Mouse (Mus musculus) CD4-positive, CD25-positive, alpha-beta regulatory T cell, adult 2 months (primary cell): Measurements from ENCODE around the gene Btbd18.
A peak's percentile ranks its signal among the peaks of the same experiment; 100 is the strongest.
"Not testable (repeated sequence)": the region's sequence is repeated elsewhere in the genome, so short reads cannot be mapped to it uniquely, and the experiment has no call there.

Experiments
- DNase-seq: peaks from one replicate; pipeline ENCODE4 v3.0.0-alpha.2; 2012; ENCODE audit warnings: low read depth, low spot score

Btbd18 gene

GRCm38 (mm10) chr2:84647051-84647568 lies 11.8 kb upstream of the Btbd18 start:
- DNase-seq: no peak

GRCm38 (mm10) chr2:84648369-84648768 lies 10.5 kb upstream of the Btbd18 start:
- DNase-seq: no peak

GRCm38 (mm10) chr2:84649674-84650073 lies 9.2 kb upstream of the Btbd18 start:
- no peak for DNase-seq

GRCm38 (mm10) chr2:84650464-84651195 lies 8.2 kb upstream of the Btbd18 start, which contains the start of gene Ctnnd1:
Ctnnd1 (minus strand) TSS chr2:84650765.
- peak; percentile 22 for DNase-seq

GRCm38 (mm10) chr2:84653354-84653753 lies 5.5 kb upstream of the Btbd18 start:
- no peak for DNase-seq

DNA sequence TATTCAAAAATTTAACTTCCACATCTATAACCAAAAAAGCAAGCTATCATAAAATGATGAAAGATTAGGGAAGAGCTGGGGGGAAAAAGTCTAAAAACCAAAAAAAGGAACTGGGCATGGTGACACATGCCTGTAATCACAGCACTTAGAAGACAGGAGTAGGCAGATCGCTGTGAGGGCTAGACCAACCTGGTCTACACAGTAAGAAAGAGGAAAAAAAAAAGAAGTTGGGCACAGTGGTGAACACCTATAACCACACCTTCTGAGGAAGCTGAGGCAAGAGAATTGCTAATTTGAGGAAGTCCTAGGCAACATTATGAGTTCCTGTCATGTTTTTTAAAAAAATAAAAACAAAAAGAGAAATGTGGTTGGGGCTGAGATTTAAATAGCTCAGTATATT lies 3.0 kb upstream of the Btbd18 start:
- no peak for DNase-seq

DNA sequence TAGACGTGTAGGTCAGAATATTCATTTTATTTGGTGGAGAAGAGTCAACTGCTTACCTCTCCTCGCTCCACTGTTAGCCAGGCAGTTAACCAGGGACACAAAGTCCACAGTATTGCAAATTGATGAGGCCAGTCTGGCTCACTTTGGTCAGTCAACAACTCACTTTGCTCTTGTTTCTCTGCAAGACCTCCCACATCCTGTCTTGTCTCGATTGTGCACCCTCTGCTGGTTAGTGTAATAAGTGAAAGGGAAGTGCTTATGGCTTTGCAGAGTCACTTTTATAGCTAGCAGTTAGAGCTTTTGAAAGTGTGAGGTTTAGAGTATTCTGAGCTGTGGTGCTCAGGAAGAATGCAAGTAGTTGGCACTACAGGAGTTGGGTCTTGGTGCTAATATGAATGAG lies 1.4 kb downstream of the Btbd18 start:
- peak; percentile 81 for DNase-seq

DNA sequence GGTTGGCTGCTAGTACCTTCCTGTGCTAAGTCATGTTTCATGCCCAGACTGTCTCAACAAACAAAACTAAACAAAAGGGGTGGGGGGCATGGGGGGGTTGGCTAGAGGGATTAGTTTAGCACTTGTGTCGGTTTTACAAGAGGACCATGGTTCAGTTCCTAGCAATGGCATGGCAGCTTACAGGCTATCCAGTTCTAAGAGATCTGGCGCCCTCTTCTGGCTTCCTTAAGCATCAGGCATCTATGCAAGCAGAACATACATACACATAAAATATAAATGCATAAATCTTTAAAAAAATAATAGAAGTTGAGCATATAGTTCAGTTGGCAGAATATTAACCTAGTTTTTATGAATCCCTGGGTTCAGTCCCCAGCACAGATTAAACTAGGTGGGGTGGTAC lies 4.0 kb downstream of the Btbd18 start:
- peak; percentile 76 for DNase-seq

- DNase-seq: no peak
Measured at GRCm38 (mm10) chr2:84666081-84666480, 7.2 kb downstream of the Btbd18 start.

- peak; percentile 51 for DNase-seq
Measured at GRCm38 (mm10) chr2:84669828-84670568, 11.1 kb downstream of the Btbd18 start.

GRCm38 (mm10) chr2:84670569-84670933 lies 11.7 kb downstream of the Btbd18 start, which contains the start of gene Selenoh:
Selenoh (minus strand) TSS chr2:84670770.
- peak; percentile 92 for DNase-seq

DNA sequence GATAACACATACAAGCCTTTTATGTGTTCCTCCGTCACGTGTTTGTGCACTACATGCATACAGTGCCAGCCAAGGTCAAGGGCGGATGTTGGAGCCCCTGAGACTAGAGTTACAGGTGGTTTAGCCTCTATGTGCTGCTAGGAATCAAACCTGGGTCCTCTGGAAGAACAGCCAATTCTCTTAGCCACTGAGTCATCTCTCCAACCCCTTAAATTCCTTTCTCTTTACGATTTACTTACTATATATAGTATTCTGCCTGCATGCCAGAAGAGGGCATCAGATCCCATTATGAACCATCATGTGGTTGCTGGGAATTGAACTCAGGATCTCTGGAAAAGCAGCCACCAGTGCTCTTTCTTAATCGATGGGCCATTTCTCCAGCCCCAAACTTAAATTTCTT lies 12.7 kb downstream of the Btbd18 start:
- not testable (repeated sequence) for DNase-seq

DNA sequence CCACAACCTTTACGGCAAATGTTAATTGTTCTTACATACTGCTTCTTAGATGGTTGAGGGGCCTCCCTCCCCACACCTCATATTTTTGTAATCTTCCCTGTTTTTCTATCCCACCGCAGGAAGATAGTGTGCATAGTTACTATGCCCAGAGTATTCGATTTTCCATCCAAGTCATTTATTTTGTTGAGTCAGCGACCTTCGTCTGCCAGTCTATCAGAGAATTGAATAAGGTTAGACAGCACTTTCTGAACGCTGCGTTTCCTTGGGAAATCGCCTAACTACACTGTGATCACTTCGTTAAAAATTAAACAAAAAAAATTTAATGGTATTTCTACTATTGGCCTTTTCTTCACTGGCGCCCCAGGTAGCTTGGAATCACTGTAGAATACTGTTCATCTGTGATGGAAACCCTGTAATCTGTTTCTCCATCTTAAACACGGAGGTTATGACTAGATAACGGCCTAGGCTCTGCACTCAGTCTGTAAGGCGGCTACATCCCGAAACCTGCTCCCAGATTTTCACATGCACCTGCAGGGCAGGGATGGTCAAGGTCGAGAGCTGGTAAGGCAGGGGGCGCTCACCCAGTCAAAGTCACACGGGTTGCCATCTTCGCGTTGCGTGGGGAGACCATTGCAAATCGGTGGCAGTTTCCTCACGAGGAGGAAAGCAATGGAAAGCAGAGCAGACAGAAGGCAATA lies 18.5 kb downstream of the Btbd18 start:
- DNase-seq: no peak

DNA sequence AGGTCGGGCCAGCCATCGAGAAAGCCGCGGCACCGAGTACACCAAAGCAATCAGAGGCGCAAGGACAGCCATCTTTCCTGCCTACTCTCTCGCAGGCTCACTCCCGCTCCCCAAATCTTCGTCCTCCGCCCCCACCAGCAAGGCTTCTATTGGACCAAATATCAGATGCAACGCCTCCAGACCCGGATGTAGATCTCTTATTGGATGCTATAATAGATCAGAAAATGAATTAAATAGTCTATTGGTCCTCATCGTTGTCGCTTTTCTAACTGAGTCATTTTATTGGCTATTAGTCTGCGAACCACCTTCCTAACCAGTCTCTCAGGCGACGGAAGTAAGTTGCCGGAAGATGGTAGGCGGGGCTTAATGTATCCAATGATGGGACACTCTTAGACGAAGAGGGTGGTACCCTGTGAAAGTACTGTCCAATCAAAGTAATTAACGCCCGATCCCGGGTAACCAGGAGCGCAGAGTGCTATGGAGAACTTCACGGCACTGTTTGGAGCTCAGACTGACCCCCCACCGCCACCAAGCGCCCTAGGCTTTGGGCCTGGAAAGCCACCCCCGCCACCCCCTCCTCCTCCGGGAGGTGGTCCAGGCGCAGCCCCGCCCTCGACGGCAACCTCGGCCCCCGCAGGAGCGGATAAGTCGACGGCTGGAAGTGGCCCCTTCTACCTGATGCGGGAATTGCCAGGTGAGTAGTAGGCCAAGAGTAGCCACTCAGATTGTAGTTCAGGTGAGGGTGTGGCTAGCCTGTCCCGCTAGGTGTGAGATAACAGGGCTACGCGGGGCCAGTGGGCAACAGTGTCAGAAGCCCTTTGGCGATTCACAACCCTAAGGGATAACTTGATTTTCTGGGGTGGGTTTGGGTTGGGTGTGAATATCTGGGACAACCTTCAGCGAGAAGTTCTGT lies 19.3 kb downstream of the Btbd18 start, which contains the start of the genes Gm28635 and Med19:
Gm28635 (minus strand) TSS at position 74 of the 913 bp plus-strand sequence.
Med19 (plus strand) TSS at position 435 of the 913 bp plus-strand sequence.
- DNase-seq: peak; percentile 98

DNA sequence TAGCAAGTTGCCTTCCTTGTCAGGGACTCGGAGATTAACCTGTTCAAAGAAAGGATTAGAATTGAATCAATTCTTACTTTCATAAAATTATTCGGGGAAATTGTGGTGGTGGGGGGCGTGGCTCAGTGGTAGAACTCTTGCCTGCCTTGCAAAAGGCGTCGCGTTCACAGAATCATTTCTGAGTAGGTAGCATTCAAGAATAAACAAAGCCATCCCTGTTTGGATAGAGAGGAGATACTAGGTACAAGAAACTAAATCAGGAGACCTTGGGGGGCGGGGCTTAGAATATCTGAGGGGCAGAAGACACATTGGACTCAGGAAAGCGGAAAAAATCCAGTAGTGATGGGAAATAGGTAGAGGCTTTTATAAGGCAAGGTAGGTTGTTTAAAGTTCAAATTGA lies 20.1 kb downstream of the Btbd18 start, which contains the start of gene Tmx2:
Tmx2 (minus strand) TSS at position 125 of the 400 bp plus-strand sequence.
- DNase-seq: peak; percentile 24

DNA sequence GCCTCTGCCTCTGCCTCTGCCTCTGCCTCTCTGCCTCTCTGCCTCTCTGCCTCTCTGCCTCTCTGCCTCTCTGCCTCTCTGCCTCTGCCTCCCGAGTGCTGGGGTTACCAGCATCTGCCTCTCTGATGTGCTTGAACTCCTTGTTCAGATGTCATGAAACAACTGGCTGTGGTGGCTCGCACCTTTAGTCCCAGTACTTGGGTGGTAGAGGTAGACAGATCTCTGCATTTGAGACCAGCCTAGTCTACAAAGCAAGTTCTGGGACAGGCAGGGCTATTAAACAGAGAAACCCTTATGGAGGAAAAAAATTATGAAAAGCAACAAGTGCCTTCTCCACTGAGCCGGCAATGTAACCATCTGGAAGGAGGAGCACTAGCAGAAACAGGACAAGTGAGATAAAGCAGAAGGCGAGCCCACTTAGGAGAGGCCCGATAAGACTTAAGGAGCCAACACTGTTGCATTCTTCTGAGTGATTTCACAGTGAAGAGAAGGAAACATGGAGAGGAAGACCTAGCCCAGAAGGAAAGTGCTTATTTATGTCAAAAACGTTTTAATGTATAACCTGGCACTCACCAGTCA lies 23.8 kb downstream of the Btbd18 start:
- DNase-seq: no peak

- no peak for DNase-seq
Measured at GRCm38 (mm10) chr2:84688080-84688844, 29.4 kb downstream of the Btbd18 start.

- no peak for DNase-seq
Measured at GRCm38 (mm10) chr2:84690050-84690449, 31.2 kb downstream of the Btbd18 start.

DNA sequence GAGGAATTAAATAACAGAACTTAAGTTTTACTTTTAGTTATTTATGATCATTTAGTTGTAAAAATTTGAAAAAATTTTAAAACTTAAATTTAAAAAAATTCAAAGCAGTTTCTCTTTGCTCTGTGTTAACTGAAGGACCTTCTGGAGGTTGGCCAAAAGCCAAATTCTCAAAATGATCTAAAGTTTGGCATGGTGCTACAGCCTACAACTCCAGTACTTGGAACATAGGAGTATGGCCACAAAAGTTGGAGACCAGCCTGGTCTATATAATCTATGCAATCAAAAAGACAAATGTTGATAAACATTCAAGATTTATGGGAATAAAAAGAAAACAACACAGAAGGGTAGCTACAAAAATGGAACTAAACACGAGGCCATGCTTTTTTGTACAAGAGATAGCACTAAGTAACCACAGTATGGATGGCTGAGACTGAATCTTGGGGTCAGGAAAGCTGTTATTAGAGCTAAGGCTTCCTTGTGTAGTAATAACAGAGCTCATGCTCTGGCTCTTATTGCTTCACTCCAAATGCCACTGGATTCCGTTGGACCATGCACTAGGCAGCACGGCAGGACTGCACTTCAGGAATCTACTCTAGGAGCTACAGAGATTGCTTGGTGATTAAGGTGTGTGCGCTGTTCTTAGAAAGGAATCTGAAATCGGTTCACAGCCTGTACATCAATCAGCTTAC lies 36.3 kb downstream of the Btbd18 start:
- no peak for DNase-seq
